Mouse (Mus musculus) midbrain, embryonic 11.5 days (tissue): ENCODE results near the gene Akap5. TPM values are rescaled to one million over a fixed set of nuclear protein-coding genes. Genes with fewer than 3 reads are reported as not detected.
A peak's percentile ranks its signal among the peaks of the same experiment; 100 is the strongest.

ENCODE experiments used
- ATAC-seq: fragments of 200-750 bp; cut with Nextera tagmentation; 2 replicates; pipeline ENCODE4 v1.8.0; 2017; ENCODE audit warnings: moderate TSS enrichment, moderate library complexity; ENCODE audit not compliant: low FRiP score
- DNase-seq: peaks from one replicate; pipeline ENCODE4 v3.0.0; 2015; ENCODE audit warnings: low spot score; ENCODE audit errors: missing footprints
- H3K27ac ChIP-seq: fragments of 300-500 bp; sonication (generic); 2 replicates; pipeline ENCODE4 v1.5.1; 2014; ENCODE audit warnings: low read depth, low read length
- H3K27me3 ChIP-seq: fragments of 300-500 bp; sonication (generic); 2 replicates; pipeline ENCODE4 v1.6.1; 2014; ENCODE audit warnings: mild to moderate bottlenecking, low read length, moderate library complexity, mixed read lengths; ENCODE audit not compliant: control insufficient read depth, insufficient read depth
- H3K36me3 ChIP-seq: fragments of 300-500 bp; sonication (generic); 2 replicates; pipeline ENCODE4 v1.6.1; 2014; ENCODE audit warnings: mild to moderate bottlenecking, low read length, moderate library complexity, mixed read lengths; ENCODE audit not compliant: control insufficient read depth, insufficient read depth
- H3K4me1 ChIP-seq: fragments of 300-500 bp; sonication (generic); 2 replicates; pipeline ENCODE4 v1.6.1; 2014; ENCODE audit warnings: low read length; ENCODE audit not compliant: control insufficient read depth, insufficient read depth
- H3K4me2 ChIP-seq: fragments of 300-500 bp; sonication (generic); 2 replicates; pipeline ENCODE4 v1.6.1; 2014; ENCODE audit warnings: mild to moderate bottlenecking, moderate library complexity
- H3K4me3 ChIP-seq: fragments of 300-500 bp; sonication (generic); 2 replicates; pipeline ENCODE4 v1.5.1; 2014; ENCODE audit warnings: low read depth, low read length
- H3K9ac ChIP-seq: fragments of 300-500 bp; sonication (generic); 2 replicates; pipeline ENCODE4 v1.6.1; 2014; ENCODE audit warnings: low read length
- H3K9me3 ChIP-seq: fragments of 300-500 bp; sonication (generic); 2 replicates; pipeline ENCODE4 v1.6.1; 2016; ENCODE audit warnings: low read length; ENCODE audit not compliant: control insufficient read depth
- WGBS: fragments of 180-500 bp; shearing (Covaris S2); extraction: QIAGEN DNeasy Blood & Tissue Kit; methylation state at CpG from one replicate; pipeline ENCODE4 v1.1.7; 2014; 5-methylcytosine and 5-hydroxymethylcytosine counted together
- polyA plus RNA-seq: library from polyadenylated mRNA; unstranded; fragments of >200 nt; fragmentation: Nextera tagmentation; extraction: Ambion mirVana; gene quantifications from 2 replicates; pipeline ENCODE4 v1.2.1, GENCODE M21; 2014

Akap5 gene
- polyA plus RNA-seq, 1 experiment from 2014 or later, result 4.1 TPM

DNA sequence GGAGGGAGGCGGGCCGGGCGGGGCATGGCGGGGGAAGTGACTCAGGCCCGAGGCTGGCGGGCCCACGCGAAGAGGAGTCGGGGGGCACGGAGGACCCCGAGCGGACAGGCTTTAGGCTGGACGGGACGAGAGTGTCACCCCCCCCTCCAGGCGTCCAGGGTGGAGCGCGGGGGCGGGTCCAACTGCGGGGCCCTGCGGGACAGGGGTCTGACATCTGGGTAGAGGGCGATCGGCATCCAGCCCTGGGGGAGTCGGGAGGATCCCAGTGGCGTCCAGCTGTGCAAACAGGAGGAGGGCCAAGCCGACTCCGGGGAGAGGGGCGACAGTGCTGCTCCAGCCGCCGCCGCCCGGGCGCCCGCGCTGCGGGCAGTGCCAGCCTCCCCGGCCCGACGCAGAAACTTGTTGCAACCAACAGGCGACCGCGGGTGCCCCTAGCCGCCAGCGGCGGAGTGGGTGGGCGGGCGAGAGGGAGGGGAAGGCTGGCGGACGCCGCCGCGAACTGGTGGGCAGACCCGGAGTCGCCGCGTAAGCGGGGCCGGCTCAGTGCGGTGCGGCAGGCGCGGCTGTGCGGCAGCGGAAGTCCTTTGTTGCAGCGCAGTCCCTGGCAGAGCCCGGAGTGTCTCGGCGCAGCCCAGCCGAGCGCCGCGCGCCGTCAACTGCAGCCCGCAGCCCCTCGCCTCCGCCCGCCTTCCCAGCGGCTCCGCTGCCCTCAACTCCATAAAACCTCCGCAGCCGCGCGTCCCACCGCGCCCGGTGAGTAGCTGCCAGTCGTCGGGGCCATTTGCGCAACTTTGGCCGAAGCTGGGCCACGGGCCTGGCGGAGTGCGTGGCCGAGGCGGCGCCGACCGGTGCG, 45.5 kb downstream of the Akap5 start, which contains the start of gene Zbtb1:
Zbtb1 (plus strand) TSS at position 289 of the 853 bp plus-strand sequence.
- Histone ChIP-seq H3K27ac (peak within 1 kb of the TSS; percentile 96), H3K9me3 (no peaks in the 10 kb centered on the region), H3K9ac (peak within 1 kb of the TSS; percentile 99), H3K27me3 (no peaks in the 10 kb centered on the region), H3K4me3 (peak within 1 kb of the TSS; percentile 76), H3K4me1 (peaks cover 25% of the 10 kb centered on the region), H3K4me2 (peak within 1 kb of the TSS; percentile 78), H3K36me3 (no peaks in the 10 kb centered on the region)
- WGBS, result 1% methylated on average over 83 of the region's 99 CpGs
- ATAC-seq (peak; percentile 70), DNase-seq (peak; percentile 98)

DNA sequence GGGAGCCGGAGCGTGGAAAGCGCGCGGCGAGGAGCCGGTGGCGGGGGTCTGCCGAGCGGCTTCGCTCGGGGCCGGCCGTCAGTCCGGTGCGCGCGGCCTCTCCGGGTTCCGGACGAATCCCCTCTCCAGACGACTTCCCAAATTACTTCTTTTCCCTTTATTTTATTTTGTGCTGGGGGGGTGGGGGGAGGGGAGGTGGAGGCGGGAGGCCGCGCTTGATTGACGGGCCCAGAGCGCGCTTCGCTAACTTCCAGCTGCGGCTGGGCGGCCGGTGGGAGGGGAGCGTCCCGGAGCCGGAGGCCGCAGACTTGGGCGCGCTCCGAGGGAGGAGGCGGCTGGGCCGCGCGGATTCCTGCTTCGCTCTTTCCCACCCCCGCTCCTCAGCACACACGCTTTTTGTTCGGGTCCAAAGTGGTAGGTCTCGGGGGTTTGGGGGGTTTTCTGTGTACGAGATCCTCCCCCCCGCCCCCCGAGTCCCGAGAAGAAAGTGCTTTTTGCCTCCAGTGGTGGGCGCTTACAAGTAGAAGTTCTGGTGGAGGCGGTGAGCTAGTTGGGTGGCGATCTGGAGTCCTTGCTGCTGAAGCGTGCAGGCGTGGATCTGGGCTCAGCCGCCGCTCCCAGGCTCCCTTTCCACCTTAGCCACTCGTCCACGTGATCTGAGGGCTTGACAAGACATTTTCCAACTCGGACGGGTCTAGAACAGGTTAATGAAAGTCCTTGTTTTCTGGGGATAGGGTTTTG, 46.3 kb downstream of the Akap5 start:
- ATAC-seq (peak; percentile 56), DNase-seq (peak; percentile 98)
- peak overlapping the region; percentile 99 for H3K9ac ChIP-seq
- H3K4me3 ChIP-seq, result peak overlapping the region; percentile 76
- no peaks in the 10 kb centered on the region for H3K36me3 ChIP-seq
- WGBS, result under 1% methylated on average over 49 of the region's 63 CpGs
- H3K27me3 ChIP-seq, result no peaks in the 10 kb centered on the region
- H3K9me3 ChIP-seq, result no peaks in the 10 kb centered on the region
- peak overlapping the region; percentile 78 for H3K4me2 ChIP-seq
- peaks cover 25% of the 10 kb centered on the region for H3K4me1 ChIP-seq
- H3K27ac ChIP-seq, result peak overlapping the region; percentile 96

- ATAC-seq (no peak), DNase-seq (peak; percentile 82)
- Histone ChIP-seq H3K9ac (peak overlapping the region; percentile 99; the same call in 1 of the 2 replicates), H3K4me3 (peak overlapping the region; percentile 76; the same call in 1 of the 2 replicates), H3K4me1 (peaks cover 24% of the 10 kb centered on the region), H3K27ac (no peak overlapping the region), H3K27me3 (no peaks in the 10 kb centered on the region), H3K9me3 (no peaks in the 10 kb centered on the region), H3K4me2 (peak overlapping the region; percentile 78), H3K36me3 (no peaks in the 10 kb centered on the region)
- WGBS, result 43% methylated on average over 7 of the region's 7 CpGs
Observed at GRCm38 (mm10) chr12:76372046-76372445, 47.4 kb downstream of the Akap5 start.

DNA sequence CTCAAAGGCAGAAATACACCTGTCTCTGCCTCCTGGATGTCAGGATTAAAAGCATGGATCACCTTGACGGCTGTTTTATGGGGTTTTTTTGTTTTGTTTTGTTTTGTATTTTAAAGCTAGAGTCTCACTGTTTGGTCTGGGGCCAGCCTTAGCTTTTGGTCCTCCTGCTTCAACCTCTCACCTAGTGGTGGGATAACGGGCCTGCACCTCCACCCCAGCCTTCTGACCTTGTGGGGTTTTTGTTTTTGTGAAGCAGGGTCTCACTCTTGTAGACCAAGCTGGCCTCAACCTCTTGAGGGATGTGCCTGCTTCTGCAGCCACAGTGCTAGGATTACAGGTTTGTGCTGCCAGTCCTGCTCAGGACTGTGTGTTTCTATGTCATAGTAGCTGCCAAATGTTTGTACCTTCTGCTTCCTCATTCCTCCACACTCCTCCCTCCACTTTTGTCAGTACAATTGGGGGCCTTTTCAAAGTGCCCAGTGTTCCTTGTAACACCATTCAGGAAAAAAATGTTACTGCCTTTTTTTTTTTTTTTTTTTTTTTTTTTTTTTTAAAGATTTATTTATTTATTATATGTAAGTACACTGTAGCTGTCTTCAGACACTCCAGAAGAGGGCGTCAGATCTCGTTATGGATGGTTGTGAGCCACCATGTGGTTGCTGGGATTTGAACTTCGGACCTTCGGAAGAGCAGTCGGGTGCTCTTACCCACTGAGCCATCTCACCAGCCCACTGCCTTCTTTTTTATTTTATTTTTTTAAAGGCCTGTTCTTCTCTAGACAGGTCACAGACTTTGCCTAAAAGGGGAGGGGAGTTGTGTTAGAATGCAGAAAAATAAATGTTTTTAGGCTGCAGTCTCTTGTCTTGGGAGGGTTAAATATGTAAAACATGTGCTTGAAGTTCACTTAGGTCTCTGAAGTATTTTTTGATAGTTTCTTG, 48.5 kb downstream of the Akap5 start:
- no peaks in the 10 kb centered on the region for H3K27me3 ChIP-seq
- no peaks in the 10 kb centered on the region for H3K36me3 ChIP-seq
- no peak overlapping the region for H3K27ac ChIP-seq
- no peak for ATAC-seq
- 79% methylated on average over 5 of the region's 7 CpGs for WGBS
- H3K9ac ChIP-seq, result no peak overlapping the region
- no peaks in the 10 kb centered on the region for H3K9me3 ChIP-seq
- DNase-seq, result peak; percentile 79
- peaks cover 13% of the 10 kb centered on the region for H3K4me1 ChIP-seq
- H3K4me3 ChIP-seq, result no peak overlapping the region
- no peak overlapping the region for H3K4me2 ChIP-seq

GRCm38 (mm10) chr12:76373991-76374390, 49.3 kb downstream of the Akap5 start:
- WGBS, result 80% methylated on average over 6 of the region's 6 CpGs
- no peaks in the 10 kb centered on the region for H3K27me3 ChIP-seq
- H3K4me1 ChIP-seq, result peaks cover 12% of the 10 kb centered on the region
- H3K27ac ChIP-seq, result no peak overlapping the region
- DNase-seq, result peak; percentile 35
- no peak overlapping the region for H3K4me2 ChIP-seq
- ATAC-seq, result no peak
- no peaks in the 10 kb centered on the region for H3K36me3 ChIP-seq
- H3K9ac ChIP-seq, result no peak overlapping the region
- no peak overlapping the region for H3K4me3 ChIP-seq
- H3K9me3 ChIP-seq, result no peaks in the 10 kb centered on the region

- 93% methylated on average over 4 of the region's 4 CpGs for WGBS
- H3K4me2 ChIP-seq, result no peak overlapping the region
- ATAC-seq, result no peak
- H3K4me3 ChIP-seq, result no peak overlapping the region
- no peaks in the 10 kb centered on the region for H3K36me3 ChIP-seq
- H3K4me1 ChIP-seq, result peaks cover 12% of the 10 kb centered on the region
- no peak overlapping the region for H3K27ac ChIP-seq
- no peak for DNase-seq
- no peaks in the 10 kb centered on the region for H3K9me3 ChIP-seq
- no peaks in the 10 kb centered on the region for H3K27me3 ChIP-seq
- H3K9ac ChIP-seq, result no peak overlapping the region
Observed at GRCm38 (mm10) chr12:76374911-76375310, 50.2 kb downstream of the Akap5 start.

DNA sequence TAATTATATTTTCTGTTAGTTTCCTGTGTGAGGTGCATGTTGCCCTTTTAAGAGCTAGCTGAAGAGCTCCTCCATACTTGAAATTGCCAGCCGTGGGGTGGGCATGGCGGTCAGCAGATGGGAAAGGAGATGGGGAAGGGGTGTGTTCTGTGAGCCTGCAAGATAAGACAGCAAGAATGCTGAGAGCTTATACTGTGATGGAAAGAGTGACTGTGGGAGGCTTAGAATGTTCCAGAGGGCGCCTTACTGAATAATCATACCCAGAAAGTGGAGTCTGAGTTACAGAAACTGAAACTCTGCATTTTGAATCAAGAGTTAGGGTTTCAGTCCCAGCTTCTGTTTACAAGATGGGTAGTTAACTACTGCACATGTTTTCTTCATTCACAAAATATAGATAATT, 50.8 kb downstream of the Akap5 start:
- Histone ChIP-seq H3K4me3 (no peak overlapping the region), H3K4me2 (no peak overlapping the region), H3K27me3 (no peaks in the 10 kb centered on the region), H3K27ac (no peak overlapping the region), H3K36me3 (no peaks in the 10 kb centered on the region), H3K9me3 (no peaks in the 10 kb centered on the region), H3K4me1 (peaks cover 12% of the 10 kb centered on the region), H3K9ac (no peak overlapping the region)
- ATAC-seq (no peak), DNase-seq (no peak)
- 91% methylated on average over 3 of the region's 3 CpGs for WGBS

DNA sequence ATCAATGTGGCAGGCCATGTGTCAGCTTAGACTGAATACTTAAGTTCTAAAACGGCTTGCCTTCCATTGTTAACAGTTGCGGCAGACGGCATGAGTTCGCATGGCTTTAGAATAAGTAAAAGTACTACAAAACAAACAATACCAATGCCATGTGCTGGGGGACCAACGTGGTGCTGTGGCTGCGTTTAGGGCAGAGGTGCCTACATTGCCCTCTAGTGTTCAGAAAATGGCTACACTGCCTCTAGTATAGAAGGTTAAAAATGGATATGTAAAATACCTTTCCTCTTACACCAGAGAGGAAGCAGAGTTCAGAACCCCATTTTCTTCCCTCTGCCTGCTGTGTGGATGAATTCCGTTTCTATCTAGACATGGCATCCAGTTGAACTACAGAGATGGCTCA, 52.0 kb downstream of the Akap5 start:
- Histone ChIP-seq H3K4me1 (peaks cover 10% of the 10 kb centered on the region), H3K27me3 (no peaks in the 10 kb centered on the region), H3K9me3 (no peaks in the 10 kb centered on the region), H3K36me3 (no peaks in the 10 kb centered on the region), H3K27ac (no peak overlapping the region), H3K4me3 (no peak overlapping the region), H3K9ac (no peak overlapping the region), H3K4me2 (no peak overlapping the region)
- 35% methylated on average over 7 of the region's 7 CpGs for WGBS
- ATAC-seq, result no peak
- no peak for DNase-seq
